Mouse (Mus musculus): ENCODE data around the gene Shisa6.

The Shisa6 gene

DNA sequence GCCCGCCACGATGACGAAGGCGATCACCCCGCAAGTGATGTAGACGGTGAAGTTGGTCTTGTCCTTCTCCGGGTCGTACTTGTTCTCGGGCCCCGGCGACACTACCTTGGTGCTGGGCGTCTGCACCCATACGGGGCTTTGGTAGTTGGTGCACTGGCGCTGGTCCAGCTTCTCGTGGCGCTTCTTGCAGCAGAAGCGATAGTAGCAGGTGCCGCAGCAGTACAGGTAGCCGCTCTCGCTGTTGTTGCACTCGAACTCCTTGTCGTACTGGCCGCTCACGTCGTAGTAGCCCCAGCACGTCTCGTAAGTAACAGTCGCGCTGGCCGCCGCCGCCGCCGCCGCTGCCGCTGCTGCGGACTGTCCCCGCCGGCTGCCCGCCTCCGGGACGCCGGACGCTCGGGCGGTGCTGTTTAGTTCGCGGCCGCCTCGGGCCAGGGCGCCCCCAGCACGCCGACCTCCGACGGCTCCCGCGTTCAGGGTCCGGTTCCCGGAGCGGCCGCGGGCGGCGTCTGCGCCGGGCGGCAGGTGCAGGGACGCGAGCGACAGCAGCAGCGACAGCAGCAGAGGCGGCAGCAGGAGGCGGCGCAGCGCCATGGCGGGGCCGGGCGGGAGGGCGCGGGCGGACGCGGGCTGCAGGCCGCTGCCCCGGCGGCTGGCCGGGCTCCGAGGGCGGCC is at the start of gene Shisa6:
Gene Shisa6 (minus strand): TSS at position 594 of the 675 bp plus-strand sequence.
- no peak for DNase-seq (ENCODE audit: low read depth, low spot score)

- no peak for DNase-seq (ENCODE audit: low read depth, low spot score)
These were observed 48.1 kb upstream of the Shisa6 start for GRCm38 (mm10) chr11:66573888-66574287.

DNA sequence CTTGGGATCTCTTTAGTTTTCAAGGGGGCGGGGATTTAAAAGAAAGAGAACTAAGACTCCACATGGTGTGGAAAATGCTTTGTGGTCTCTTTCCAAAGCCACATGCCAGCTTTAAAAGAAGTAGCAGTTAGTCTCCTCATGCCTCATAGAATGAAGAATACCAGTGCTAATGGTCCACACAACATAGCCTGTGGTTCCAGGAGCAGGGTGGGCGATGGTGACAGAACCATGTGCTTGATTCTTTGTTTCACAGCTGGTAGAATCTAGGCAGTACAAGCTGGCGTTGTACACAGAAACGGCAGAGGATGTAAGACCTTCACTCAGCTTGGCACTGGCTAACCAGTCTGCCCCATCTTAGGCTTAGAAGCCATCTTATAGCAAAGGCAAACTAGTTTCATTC is 43.3 kb upstream of the Shisa6 start:
- no peak for DNase-seq (ENCODE audit: low read depth, low spot score)

GRCm38 (mm10) chr11:66568386-66568791 is 42.6 kb upstream of the Shisa6 start:
- DNase-seq (ENCODE audit: low read depth, low spot score), result no peak

- DNase-seq (ENCODE audit: low read depth, low spot score), result no peak
These were observed 41.6 kb upstream of the Shisa6 start for GRCm38 (mm10) chr11:66567382-66567781.

DNA sequence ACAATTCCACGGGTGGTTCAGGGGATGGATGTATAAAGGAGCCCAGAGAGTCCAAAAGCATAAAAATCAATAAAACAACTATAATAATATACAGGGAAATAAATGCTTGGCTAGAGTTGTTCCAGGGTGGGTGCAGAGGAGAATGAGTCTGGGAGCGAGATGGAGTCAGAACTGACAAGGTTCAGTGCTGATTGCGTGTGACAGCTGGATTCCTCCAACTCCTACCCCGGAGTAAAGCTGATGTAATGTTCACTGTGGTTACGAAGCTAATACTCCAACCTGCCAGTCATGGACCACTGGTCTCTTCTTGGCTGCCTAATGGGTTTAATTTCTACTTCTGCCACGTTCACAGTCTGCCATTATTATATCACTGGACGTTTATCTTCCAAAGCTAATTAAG is 36.5 kb upstream of the Shisa6 start:
- no peak for DNase-seq (ENCODE audit: low read depth, low spot score)

- DNase-seq (ENCODE audit: low read depth, low spot score), result no peak
These were observed 12.1 kb upstream of the Shisa6 start for GRCm38 (mm10) chr11:66537820-66538219.

GRCm38 (mm10) chr11:66535866-66536265 is 10.1 kb upstream of the Shisa6 start:
- no peak for DNase-seq (ENCODE audit: low read depth, low spot score)

DNA sequence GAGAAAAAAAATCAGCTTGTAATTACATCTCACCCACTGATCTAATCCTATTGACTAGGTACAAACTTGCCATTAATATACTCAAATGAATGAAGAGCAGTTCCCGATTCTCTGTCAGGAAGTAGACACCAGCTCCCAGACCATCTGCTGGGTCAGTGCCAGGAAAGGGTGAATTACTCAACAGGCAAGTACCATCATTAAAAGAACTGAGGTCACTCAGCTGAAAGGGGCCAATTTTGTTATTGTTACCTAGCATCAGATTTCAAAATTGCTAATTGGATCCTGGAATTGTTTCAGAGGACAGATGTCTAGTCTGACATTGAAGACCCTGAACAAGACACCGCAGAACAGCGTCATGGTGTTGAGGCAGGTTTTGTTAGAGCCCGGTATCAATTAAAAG is 9.4 kb upstream of the Shisa6 start:
- DNase-seq (ENCODE audit: low read depth, low spot score), result no peak

DNA sequence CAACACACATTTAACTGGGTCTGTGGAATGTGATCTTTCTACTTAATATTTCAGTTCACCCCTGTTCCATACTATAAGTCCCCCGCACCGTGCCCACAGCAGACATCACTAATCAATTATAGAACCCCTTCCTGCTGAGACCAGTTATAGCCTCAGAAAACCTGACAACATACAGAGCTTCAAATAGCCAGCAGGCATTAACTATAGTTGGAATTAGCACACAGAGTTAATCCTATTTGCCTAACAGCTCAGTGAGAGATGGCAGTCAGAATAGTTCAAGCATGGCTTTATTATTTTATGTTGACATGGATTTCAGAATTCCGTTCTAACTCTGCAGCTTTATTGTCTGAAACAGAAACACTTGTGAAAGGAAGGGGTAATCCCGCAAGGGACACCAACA is 8.5 kb upstream of the Shisa6 start:
- no peak for DNase-seq (ENCODE audit: low read depth, low spot score)

DNA sequence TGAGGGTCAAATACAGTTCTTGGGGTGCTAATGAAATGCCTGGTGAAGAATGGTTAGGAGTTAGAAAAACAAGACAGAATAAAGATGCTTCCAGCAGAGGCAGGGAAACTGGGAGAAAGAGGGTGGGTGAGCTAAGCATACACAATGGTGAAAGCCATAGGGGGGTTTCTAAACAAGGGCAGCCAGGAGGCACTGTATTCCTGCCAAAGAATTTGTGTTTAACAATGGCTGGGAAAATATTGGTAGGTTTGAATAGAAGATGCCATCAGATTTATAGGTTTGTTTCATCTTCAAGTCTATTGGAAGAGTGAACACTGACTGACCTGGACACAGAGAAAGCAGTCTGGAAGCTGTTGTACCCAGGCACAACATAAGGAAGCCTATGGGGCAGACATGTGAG is 2.4 kb upstream of the Shisa6 start:
- no peak for DNase-seq (ENCODE audit: low read depth, low spot score)

- no peak for DNase-seq (ENCODE audit: low read depth, low spot score)
These were observed 1.6 kb upstream of the Shisa6 start for GRCm38 (mm10) chr11:66527343-66527742.

GRCm38 (mm10) chr11:66526981-66527320 is 1.2 kb upstream of the Shisa6 start:
- DNase-seq (ENCODE audit: low read depth, low spot score), result no peak

GRCm38 (mm10) chr11:66526046-66526980 is 549 bp upstream of the Shisa6 start:
- DNase-seq (ENCODE audit: low read depth, low spot score), result no peak

DNA sequence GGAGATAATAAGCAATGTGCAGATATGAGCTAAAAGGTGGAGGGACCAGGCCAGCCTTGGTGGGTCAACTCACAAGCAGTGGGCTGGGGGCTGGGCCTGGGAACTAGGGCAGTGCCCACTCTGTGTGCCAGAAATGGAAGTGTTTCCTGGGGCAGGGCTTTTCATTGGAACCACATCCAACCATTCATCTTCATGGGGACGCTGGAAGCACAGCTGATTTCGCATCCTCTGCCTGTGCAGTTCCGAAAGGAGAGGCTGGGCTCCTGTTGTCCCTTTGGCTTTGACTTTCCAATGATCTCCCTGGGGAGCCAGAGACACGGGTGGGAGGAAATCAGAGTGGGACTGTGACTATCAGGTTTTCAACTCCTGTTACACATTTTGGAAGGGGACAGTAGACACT is 1.5 kb downstream of the Shisa6 start:
- no peak for DNase-seq (ENCODE audit: low read depth, low spot score)

DNA sequence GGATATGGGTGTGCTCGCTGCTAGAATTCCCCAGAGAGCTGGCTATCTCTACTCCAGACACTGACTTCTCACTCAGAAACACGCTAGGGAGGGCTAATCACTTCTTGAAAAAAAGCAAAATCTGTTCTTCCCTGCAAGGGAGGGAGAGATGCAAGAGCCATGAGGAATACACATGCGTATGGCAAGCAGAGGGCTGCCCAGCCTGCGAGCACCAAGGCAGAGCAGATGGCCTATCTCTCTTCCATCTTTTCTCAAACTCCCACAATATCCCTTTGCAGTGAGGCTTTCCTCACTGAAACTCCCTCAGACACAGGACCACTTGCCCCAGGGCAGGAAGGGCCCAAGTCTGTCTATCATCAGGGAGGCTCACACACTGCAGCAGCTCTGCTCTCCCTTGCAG is 3.4 kb downstream of the Shisa6 start:
- peak; percentile 35 for DNase-seq (ENCODE audit: low read depth, low spot score)

GRCm38 (mm10) chr11:66519386-66519785 is 6.4 kb downstream of the Shisa6 start:
- DNase-seq (ENCODE audit: low read depth, low spot score), result no peak

GRCm38 (mm10) chr11:66514346-66514745 is 11.4 kb downstream of the Shisa6 start:
- DNase-seq (ENCODE audit: low read depth, low spot score), result no peak

DNA sequence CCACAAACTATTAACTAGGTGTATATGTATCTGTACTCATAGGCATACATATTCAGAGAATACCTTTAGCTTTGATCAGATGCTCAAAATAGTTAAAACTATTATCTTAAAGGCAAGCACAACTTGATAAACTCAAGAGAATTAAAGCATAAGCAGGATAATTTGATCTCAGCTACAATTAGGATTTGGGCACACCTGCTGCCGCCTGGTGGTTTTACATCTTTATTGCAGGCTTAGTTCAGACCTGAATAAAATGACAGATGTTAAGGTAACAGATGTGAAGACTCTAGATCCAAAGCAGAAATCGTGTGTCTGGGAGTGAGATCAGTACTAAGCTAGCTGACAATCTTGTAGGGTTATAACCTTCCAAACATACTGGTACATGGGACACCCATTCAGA is 24.8 kb downstream of the Shisa6 start:
- DNase-seq (ENCODE audit: low read depth, low spot score), result no peak

GRCm38 (mm10) chr11:66498857-66499445 is 26.8 kb downstream of the Shisa6 start:
- DNase-seq (ENCODE audit: low read depth, low spot score), result no peak

- no peak for DNase-seq (ENCODE audit: low read depth, low spot score)
These were observed 29.5 kb downstream of the Shisa6 start for GRCm38 (mm10) chr11:66496235-66496634.

GRCm38 (mm10) chr11:66494391-66494790 is 31.4 kb downstream of the Shisa6 start:
- DNase-seq (ENCODE audit: low read depth, low spot score), result no peak

DNA sequence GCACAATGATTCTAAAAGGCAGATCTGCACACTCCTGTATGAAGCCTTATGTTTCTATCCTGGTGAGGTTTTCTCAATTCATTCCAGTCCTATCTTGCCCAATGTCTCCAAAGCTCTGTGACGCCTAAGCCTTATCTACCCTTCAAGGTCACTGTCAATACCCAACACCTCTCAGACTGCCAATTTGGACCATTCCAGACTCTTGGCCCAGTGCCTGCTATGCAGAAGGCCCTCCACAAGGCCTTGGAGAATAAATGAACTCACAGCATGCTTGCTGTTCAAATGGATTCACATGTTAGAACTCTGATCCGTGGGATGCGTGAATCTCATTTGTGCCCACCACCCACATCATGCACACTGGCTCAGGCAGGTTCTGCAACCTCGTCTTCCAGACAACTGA is 38.0 kb downstream of the Shisa6 start:
- no peak for DNase-seq (ENCODE audit: low read depth, low spot score)

Data from telencephalon, adult 2 months (tissue).